Mouse (Mus musculus): Measurements from ENCODE around the gene Sftpa1. TPM values are rescaled to one million over a fixed set of nuclear protein-coding genes. Genes with fewer than 3 reads are reported as not detected.

Sftpa1 gene
- polyA plus RNA-seq, 1 experiment from 2014 or later = 0.13 TPM

DNA sequence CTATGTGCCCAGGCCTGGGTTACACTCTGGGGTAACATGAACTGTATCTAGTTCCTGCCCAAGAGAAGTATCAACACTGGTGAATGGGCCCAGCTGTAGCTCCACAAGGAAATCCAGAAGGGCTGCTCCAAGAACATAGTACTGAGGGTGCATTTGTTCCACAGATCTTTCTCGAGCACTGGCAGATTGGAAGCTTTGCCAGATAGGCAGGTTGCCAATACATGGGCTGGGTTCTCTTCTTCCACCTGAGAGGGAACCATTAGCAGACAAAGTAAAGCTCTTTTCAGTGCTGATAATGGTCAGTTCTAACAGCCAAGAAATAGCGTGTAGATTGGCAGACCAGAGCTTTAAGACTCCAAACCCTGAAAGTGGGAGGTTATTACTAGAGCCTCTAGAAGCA, 15.8 kb downstream of the Sftpa1 start:
- ATAC-seq (replicated peaks; ENCODE audit: low FRiP score, low read depth) = no peak
- Histone ChIP-seq H3K36me3 (ENCODE audit: insufficient read depth, low read length) (no peaks in the 10 kb centered on the region), H3K9me3 (replicated peaks; ENCODE audit: low read length) (no peaks in the 10 kb centered on the region), H3K4me1 (replicated peaks; ENCODE audit: insufficient read depth, low read length) (no peaks in the 10 kb centered on the region), H3K27ac (no peak overlapping the region), H3K4me3 (replicated peaks; ENCODE audit: low read depth, low read length) (no peak overlapping the region), H3K9ac (ENCODE audit: low read depth, low read length) (no peak overlapping the region), H3K4me2 (ENCODE audit: low read length) (no peak overlapping the region), H3K27me3 (ENCODE audit: insufficient read depth, low read length) (no peaks in the 10 kb centered on the region)
- DNase-seq (ENCODE audit: low spot score) = no peak
- no peak for TF ChIP-seq CTCF (IDR thresholded peaks at IDR 0.05; ENCODE audit: low read depth)
- whole genome bisulfite sequencing = 82% methylated on average over 2 of the region's 2 CpGs

DNA sequence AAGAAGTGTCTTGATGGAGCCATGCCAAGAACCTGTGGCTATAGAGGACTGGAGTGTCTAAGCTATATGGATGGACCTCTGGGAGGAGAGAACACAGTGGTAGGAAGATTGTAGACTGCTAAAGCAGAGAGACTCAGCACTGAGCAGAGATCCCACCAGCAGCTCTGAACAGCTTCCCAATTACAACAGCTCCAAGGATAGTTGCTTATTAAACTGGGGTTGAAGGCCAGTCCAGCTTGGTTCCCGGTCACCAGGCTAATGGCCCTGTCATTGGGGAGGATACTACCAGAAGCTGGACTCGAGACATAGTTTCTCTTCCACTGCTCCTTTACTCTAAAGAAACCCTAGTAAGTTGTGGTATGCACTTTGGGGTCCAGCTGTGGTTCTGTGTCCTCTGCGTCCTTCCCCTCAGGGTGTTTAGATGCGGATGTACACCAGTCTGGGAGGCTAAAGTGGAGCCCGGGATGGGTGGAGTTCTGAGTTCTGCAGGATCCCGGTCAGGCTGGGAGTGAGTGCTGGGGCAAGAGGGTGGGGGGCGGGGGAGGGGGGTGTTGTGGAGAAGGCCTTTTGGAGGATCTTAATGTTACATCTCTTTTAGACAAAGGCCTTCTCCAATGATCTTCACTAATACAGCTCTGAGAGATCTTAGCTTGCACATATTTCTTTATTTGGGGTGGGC, 19.8 kb downstream of the Sftpa1 start, which contains the start of gene Mbl1:
TSS of gene Mbl1 (plus strand) at position 239 of the 679 bp plus-strand sequence.
- no peak for ATAC-seq (replicated peaks; ENCODE audit: low FRiP score, low read depth)
- DNase-seq (ENCODE audit: low spot score) = no peak
- no peaks in the 10 kb centered on the region for H3K36me3 ChIP-seq (ENCODE audit: insufficient read depth, low read length)
- no peaks in the 10 kb centered on the region for H3K9me3 ChIP-seq (replicated peaks; ENCODE audit: low read length)
- H3K4me3 ChIP-seq (replicated peaks; ENCODE audit: low read depth, low read length) = no peak within 1 kb of the TSS
- 83% methylated on average over 7 of the region's 7 CpGs for WGBS
- H3K27ac ChIP-seq = no peak within 1 kb of the TSS
- no peaks in the 10 kb centered on the region for H3K27me3 ChIP-seq (ENCODE audit: insufficient read depth, low read length)
- no peaks in the 10 kb centered on the region for H3K4me1 ChIP-seq (replicated peaks; ENCODE audit: insufficient read depth, low read length)
- no peak for TF ChIP-seq CTCF (IDR thresholded peaks at IDR 0.05; ENCODE audit: low read depth)
- no peak within 1 kb of the TSS for H3K4me2 ChIP-seq (ENCODE audit: low read length)
- no peak within 1 kb of the TSS for H3K9ac ChIP-seq (ENCODE audit: low read depth, low read length)

DNA sequence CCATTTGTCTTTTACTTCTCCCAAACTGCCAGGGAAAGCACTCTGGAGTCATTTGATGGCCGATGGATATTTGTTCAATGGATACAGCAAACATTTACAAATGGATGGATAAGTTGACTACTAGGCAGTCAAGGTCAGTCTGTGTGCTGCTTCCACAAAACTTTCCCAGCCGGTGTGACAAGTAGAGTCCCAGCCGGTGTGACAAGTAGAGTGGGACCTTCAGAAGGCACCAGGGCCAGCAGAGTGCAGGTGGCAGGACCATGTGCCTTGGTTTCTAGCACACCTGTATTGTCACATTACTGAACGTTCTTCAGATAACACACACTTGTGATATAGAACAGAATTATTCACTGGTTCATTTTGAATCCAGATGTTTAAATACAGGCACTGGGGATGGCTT, 28.5 kb downstream of the Sftpa1 start:
- Histone ChIP-seq H3K36me3 (ENCODE audit: insufficient read depth, low read length) (no peaks in the 10 kb centered on the region), H3K9ac (ENCODE audit: low read depth, low read length) (no peak overlapping the region), H3K4me2 (ENCODE audit: low read length) (no peak overlapping the region), H3K9me3 (replicated peaks; ENCODE audit: low read length) (no peaks in the 10 kb centered on the region), H3K27ac (no peak overlapping the region), H3K27me3 (ENCODE audit: insufficient read depth, low read length) (no peaks in the 10 kb centered on the region), H3K4me3 (replicated peaks; ENCODE audit: low read depth, low read length) (no peak overlapping the region), H3K4me1 (replicated peaks; ENCODE audit: insufficient read depth, low read length) (no peaks in the 10 kb centered on the region)
- no peak for TF ChIP-seq CTCF (IDR thresholded peaks at IDR 0.05; ENCODE audit: low read depth)
- ATAC-seq (replicated peaks; ENCODE audit: low FRiP score, low read depth) = no peak
- no peak for DNase-seq (ENCODE audit: low spot score)
- 90% methylated on average over 4 of the region's 4 CpGs for WGBS

DNA sequence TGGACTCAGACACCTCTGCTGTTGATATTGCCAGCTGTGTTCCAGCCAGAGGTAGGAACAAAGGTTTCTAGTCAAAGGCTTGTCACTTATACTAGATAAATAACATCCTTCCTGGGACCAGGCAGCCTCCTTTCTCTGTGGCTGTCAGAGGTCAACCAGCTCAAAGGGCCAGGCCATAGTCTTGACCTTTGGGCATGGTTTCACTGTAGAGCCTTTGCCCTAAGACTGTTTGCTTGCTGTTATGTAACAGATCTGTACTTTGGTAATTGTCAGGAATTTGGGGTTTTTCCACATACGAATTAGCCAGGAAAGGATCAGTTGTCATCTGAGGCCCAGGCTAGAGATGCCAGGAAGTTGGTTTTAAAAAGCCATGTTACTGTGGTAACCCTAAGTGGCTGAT, 29.2 kb downstream of the Sftpa1 start:
- H3K9me3 ChIP-seq (replicated peaks; ENCODE audit: low read length) = no peaks in the 10 kb centered on the region
- ATAC-seq (replicated peaks; ENCODE audit: low FRiP score, low read depth) = no peak
- no peak for TF ChIP-seq CTCF (IDR thresholded peaks at IDR 0.05; ENCODE audit: low read depth)
- H3K27ac ChIP-seq = no peak overlapping the region
- no peak for DNase-seq (ENCODE audit: low spot score)
- 33% methylated on average over 1 of the region's 1 CpGs for WGBS
- H3K27me3 ChIP-seq (ENCODE audit: insufficient read depth, low read length) = no peaks in the 10 kb centered on the region
- H3K9ac ChIP-seq (ENCODE audit: low read depth, low read length) = no peak overlapping the region
- H3K4me1 ChIP-seq (replicated peaks; ENCODE audit: insufficient read depth, low read length) = no peaks in the 10 kb centered on the region
- no peaks in the 10 kb centered on the region for H3K36me3 ChIP-seq (ENCODE audit: insufficient read depth, low read length)
- no peak overlapping the region for H3K4me2 ChIP-seq (ENCODE audit: low read length)
- H3K4me3 ChIP-seq (replicated peaks; ENCODE audit: low read depth, low read length) = no peak overlapping the region

DNA sequence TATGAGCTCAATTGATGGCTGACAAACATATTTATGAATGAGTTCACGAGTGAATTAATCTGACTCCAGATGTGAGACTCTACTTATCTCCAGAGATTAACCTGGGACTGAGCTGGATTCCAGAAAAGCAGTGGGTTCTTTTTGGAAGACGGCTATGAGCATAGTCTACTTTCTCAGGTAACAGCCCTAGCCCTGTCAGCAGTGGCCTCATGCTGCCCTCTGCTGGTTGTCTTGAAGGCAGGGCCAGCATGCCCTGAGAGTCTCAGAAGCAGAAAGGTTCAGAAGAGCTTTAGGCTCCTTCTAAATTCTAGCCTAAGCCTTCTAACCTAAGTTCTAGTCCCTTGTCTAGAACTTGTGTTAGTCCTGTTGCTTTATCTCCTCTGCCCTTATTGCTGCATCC, 31.1 kb downstream of the Sftpa1 start:
- Histone ChIP-seq H3K9ac (ENCODE audit: low read depth, low read length) (no peak overlapping the region), H3K27ac (no peak overlapping the region), H3K4me1 (replicated peaks; ENCODE audit: insufficient read depth, low read length) (no peaks in the 10 kb centered on the region), H3K36me3 (ENCODE audit: insufficient read depth, low read length) (no peaks in the 10 kb centered on the region), H3K4me2 (ENCODE audit: low read length) (no peak overlapping the region), H3K4me3 (replicated peaks; ENCODE audit: low read depth, low read length) (no peak overlapping the region), H3K27me3 (ENCODE audit: insufficient read depth, low read length) (no peaks in the 10 kb centered on the region), H3K9me3 (replicated peaks; ENCODE audit: low read length) (no peaks in the 10 kb centered on the region)
- peak; percentile 79 for TF ChIP-seq CTCF (IDR thresholded peaks at IDR 0.05; ENCODE audit: low read depth)
- DNase-seq (ENCODE audit: low spot score) = peak; percentile 51
- 10% methylated on average over 2 of the region's 2 CpGs for WGBS
- no peak for ATAC-seq (replicated peaks; ENCODE audit: low FRiP score, low read depth)

DNA sequence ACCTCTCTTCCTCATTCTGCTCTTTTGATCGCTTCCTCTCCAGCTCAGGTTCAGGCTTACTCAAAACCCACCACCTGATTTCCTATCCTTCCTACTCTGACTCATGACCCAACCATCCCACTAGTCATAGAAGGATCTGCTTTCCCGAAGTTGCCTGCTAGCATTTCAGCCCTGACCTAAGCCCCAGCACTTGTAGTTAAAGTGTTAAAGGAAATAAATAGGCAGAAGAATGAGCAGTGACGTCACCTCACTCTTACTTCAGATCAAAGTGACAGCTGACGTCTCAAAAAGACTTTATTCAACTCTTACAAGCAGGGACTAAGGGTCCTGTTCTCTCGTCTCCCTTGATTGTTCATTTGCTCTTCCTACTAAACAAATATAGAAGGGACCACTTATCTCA, 35.7 kb downstream of the Sftpa1 start:
- no peaks in the 10 kb centered on the region for H3K36me3 ChIP-seq (ENCODE audit: insufficient read depth, low read length)
- H3K27ac ChIP-seq = no peak overlapping the region
- H3K4me3 ChIP-seq (replicated peaks; ENCODE audit: low read depth, low read length) = no peak overlapping the region
- H3K4me1 ChIP-seq (replicated peaks; ENCODE audit: insufficient read depth, low read length) = no peaks in the 10 kb centered on the region
- 57% methylated on average over 5 of the region's 5 CpGs for WGBS
- no peak for TF ChIP-seq CTCF (IDR thresholded peaks at IDR 0.05; ENCODE audit: low read depth)
- ATAC-seq (replicated peaks; ENCODE audit: low FRiP score, low read depth) = no peak
- DNase-seq (ENCODE audit: low spot score) = no peak
- H3K9me3 ChIP-seq (replicated peaks; ENCODE audit: low read length) = no peaks in the 10 kb centered on the region
- H3K27me3 ChIP-seq (ENCODE audit: insufficient read depth, low read length) = no peaks in the 10 kb centered on the region
- H3K9ac ChIP-seq (ENCODE audit: low read depth, low read length) = no peak overlapping the region
- H3K4me2 ChIP-seq (ENCODE audit: low read length) = no peak overlapping the region

DNA sequence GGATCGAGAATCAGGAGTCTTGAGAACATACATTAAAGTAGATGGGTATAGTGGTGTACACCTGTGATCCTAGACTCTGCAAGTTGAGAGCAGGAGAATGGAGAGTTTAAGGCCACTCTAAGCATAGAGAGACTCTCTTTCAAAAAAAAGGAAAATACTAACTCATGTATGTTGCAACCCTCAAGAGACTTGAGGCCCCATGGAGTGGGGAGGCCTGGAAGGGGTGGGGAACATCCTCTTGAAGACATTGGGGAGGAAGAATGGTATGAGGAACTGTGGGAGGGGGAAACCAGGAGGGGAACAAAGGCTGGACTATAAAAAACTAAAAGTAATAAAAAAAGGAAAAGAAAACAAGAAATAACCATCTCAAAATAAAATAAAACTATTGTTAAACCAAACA, 37.0 kb downstream of the Sftpa1 start:
- Histone ChIP-seq H3K4me3 (replicated peaks; ENCODE audit: low read depth, low read length) (no peak overlapping the region), H3K9ac (ENCODE audit: low read depth, low read length) (no peak overlapping the region), H3K9me3 (replicated peaks; ENCODE audit: low read length) (no peaks in the 10 kb centered on the region), H3K4me2 (ENCODE audit: low read length) (no peak overlapping the region), H3K27me3 (ENCODE audit: insufficient read depth, low read length) (no peaks in the 10 kb centered on the region), H3K4me1 (replicated peaks; ENCODE audit: insufficient read depth, low read length) (no peaks in the 10 kb centered on the region), H3K36me3 (ENCODE audit: insufficient read depth, low read length) (no peaks in the 10 kb centered on the region), H3K27ac (no peak overlapping the region)
- 84% methylated on average over 1 of the region's 1 CpGs for WGBS
- ATAC-seq (replicated peaks; ENCODE audit: low FRiP score, low read depth) = no peak
- no peak for DNase-seq (ENCODE audit: low spot score)
- TF ChIP-seq CTCF (IDR thresholded peaks at IDR 0.05; ENCODE audit: low read depth) = no peak
